Mouse (Mus musculus) E14TG2a.4 (cell line): ENCODE data around the gene Ocel1.

ENCODE experiments used
- CTCF ChIP-seq: conservative IDR thresholded peaks from 2 replicates; pipeline ENCODE4 v1.5.1; 2014; ENCODE audit warnings: low read length
- NANOG ChIP-seq: IDR thresholded peaks from 2 replicates; pipeline ENCODE4 v1.6.1; 2014; ENCODE audit warnings: borderline replicate concordance, low read length, mixed read lengths
- POU5F1 ChIP-seq: IDR thresholded peaks from 2 replicates; pipeline ENCODE4 v1.6.1; 2014; ENCODE audit warnings: low read length, borderline replicate concordance

GRCm38 (mm10) chr8:71376423-71377030 lies 5.4 kb downstream of the Ocel1 start:
- TF ChIP-seq CTCF (no peak), NANOG (no peak), POU5F1 (no peak)
